Mouse (Mus musculus) cerebellum, adult 8-10 months (tissue): ENCODE measurements around the gene Gfm1.

ENCODE experiments used
- DNase-seq: peaks from one replicate; pipeline ENCODE4 v3.0.0; 2022

The Gfm1 gene

DNA sequence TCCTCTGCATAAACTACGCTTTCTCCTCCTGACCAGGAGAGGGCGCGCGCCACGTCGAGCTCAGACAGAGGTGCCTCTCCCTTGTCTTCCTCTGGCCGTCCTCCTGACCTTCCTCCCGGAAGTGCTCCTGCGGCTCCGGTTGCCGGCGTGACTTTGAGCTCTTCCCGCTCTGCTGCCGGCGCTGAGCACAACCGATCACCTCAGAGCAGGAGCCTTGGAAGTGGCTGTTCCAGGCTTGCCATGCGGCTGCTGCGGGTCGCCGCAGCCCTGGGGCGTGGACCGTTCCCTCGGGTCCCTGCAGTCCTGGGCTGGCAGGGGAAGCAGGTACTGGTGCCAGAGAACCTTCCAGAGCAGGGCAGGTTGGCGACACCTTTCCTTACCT, at the start of gene Gfm1:
Gene Gfm1 (plus strand): TSS at position 98 of the 382 bp plus-strand sequence.
- peak; percentile 87 for DNase-seq

DNA sequence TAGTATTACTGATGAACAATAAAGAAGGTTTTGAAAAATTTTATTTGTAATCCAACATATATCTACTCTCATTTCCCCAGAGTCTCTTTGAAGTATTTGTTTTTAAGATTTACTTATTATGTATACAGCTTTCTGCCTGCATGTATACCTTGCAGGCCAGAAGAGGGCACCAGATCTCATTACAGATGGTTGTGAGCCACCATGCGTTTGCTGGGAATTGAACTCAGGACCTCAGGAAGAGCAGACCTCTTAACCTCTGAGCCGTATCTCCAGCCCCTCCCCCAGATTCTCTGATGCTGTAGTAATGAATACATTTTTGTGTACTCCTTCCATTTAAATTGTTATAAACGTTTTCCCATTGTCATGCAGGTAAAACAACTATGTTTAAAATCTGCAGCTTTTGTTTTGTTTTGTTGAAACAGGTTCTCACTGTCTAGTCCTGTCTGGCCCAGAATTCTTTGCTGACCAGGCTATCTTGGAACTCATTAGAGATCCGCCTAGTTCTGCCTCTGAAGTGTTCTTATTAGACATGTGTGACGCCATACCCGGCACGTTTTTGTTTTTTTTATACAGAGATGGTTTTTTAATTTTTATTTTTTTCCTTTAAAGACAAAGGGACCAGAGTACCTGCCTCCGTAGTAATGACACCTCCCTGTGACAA, 428 bp upstream of the Gfm1 start:
- DNase-seq, result peak; percentile 22

DNA sequence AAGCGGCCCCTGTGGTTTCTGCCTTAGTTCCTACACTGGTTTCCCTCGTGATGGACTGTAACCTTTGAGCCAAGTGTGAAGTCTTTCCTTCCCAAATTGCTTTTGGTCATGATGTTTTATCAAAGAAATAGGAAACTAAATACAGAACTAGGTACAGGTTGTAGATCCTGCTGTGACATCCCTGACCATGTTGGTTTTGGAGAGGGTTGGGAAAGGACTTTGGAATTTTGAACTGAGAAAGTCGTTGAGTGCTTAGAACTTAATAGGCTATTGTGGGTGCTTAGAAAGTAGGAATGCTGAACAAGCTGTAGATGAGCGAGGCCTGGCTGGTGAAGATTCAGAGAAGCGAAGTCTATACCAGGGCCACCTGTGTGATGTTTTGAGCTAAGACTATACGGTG, 4.1 kb downstream of the Gfm1 start:
- no peak for DNase-seq

DNA sequence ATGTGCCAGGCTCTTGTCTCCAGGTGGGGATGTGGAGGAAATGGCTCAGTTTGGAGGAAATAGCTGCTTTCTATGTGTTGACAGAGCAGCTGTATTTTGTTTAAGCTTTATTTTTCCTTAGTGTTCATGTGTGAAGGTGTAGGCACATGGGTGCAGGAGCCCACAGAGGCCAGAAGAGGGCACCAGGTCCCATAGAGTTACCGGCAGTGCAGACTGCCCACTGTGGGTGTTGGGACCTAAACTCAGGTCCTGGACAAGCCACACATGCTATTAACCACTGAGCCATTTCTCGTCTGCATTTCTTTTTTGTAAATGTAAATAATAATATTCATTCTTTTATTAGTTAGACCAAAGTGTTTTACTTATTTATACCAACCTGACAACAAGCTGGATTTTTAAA, 17.2 kb downstream of the Gfm1 start:
- DNase-seq, result no peak

DNA sequence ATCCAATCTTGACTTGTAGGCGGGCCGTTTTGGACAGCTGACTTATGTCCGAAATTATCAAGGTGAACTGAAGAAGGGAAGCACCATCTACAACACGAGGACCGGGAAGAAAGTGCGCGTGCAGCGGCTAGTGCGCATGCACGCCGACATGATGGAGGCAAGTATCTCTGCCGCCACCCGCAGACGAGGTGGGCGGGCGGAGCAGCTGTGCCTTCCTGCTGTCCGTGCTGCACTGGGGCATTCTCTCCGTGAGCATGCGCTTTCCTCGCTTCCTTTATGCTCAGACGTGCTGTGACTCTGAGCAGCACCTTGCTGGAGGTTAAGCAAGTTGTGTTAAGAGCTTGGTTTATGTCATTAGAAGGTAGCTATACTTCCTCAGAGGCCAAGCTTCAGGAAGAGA, 19.8 kb downstream of the Gfm1 start:
- no peak for DNase-seq

DNA sequence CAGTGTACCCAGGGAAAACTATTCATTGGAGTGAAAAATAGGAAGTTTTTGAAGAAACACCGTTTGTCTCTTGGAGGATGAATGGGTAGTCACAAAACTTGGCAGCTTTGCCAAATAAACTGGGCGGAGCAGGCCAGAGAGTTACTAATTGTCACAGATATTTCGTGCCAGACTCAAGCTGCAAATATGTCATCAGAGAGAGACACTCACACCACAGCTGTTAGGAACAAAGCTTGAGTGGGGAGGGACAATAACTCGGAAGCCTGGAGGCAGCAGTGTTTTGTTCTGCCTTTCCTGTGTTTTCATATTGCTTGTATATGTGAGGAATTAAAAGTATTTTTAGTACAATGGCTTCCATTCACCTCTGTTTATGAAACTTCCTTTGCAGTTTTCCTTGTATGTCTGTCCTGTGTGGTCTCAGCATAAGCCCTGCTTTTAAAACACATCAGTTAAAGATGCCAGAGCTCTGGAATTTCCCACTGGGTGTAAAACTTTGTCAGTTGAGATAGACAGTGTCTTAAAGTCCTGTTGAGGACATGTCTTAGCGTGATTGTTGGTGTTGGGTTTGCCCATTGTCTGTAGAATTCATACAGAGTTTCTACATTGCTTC, 20.8 kb downstream of the Gfm1 start:
- DNase-seq, result no peak

DNA sequence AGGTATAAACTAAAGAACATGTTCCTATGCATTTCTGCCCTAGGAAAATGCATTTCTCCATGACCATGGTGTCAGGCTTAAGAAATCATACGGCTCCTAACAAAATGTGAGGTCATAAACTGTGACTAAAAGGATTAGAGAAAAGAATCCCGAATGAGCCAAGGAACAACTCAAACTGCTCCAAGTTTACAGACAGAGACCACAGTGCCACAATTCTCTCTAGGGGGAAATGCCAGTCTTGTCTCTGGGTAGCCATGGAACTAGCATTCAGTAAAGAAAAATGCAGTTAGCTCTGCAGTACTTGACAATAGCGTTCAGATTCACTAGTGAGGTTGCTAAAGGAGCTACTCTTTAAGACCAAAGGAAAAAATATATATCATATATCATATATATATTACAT, 30.0 kb downstream of the Gfm1 start:
- DNase-seq, result no peak

DNA sequence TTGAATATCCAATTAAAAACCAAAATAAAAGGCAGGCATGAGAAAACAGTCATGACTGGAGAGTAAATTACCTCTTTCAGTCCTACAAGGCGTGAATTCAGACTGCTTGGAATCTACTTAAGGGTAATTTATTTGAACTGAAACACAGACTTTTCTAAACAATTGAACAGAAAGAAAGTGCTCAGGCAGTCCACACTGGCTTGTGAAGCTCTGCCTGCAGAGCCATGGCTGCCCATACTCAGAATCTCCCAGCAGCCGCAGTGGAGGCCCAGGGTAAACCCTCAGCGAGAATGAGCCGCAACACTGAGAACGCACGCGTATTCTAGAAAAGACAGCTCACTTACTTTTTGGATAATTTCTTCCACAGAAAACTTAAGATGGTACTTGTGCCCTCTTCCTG, 32.1 kb downstream of the Gfm1 start:
- DNase-seq, result no peak

DNA sequence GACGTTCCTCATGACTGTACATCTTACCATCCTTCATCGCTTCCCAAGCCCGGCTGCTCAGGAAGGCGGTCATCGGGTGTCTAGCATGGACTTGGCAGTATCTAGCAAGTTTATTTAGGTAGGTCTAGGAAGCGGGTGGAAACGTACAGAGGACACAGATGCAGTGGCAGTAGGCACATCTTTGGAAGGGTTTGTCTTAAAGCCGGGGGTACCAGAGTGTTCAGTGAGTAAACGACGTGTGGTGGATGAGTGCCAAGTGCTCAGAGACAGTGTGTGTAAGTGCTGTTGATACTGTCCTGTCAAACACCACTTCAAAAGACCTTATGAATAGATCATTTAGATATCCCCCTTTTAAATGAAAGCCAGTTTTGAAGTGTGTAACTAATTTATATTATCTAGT, 32.7 kb downstream of the Gfm1 start:
- DNase-seq, result no peak

DNA sequence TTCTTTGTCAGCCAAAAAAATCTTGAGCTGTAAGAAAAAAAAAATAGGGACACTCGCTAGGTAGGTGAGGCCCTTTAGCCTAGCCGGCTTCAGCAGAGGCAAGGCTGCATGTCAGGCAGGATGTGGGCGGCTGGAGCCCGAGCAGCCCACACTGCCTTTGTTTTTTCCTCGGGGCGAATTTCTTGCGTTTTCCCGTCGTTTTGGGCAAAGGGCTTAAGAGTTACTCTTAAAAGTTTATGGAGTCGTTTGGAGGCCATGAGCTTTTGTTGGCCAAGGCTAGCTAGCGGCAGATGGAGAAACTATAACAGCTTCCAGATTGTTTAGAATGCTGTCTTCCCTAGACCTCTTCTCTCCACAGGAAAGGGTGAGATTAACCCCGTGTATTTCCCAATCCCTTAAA, 33.1 kb downstream of the Gfm1 start:
- no peak for DNase-seq

DNA sequence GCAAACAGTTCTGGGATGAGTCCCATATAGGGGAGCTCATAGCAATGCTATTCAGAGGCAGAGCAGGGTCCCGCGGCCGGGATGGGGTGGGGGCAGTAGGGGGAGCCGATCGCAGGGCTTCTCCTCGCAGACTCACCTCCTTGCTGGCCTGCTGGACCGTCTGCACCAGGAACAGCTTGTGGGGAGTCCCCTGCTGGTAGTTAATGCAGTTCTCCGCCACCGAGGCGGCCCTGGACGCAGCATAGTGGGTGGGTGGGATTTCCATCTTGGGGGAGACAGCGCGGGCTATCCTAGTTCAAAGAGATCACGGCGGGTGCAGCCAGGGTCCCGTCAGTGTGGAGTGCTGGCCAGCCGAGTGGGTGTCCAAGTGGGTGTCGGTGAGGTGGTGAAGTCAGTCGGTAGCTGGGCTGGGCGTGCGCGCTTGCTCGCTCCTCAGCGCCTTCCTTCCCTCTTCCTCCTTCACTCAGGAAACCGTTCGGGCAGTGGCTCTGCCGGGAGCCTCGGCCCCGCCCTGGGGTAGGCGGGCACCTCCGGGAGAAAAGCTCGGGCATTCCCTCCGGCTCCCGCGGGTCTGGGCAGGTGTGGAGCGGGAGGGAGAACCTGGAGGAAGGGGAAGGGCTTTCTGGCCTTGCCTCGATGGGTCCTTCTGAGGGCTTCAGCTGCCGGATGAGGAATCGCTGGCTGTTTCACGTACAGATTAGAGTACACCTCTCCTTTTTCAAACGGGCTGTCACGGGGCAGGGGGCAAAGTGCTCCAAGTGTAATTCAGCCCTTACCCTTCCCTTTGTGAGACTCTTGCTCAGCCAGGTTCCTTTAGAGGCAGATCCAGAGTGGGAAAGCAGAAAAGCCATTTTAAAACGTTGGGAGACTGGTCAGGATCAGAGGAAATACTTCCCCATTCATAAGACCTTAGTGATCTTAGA, 33.8 kb downstream of the Gfm1 start, which contains the start of gene Lxn:
Gene Lxn (minus strand): TSS at position 477 of the 923 bp plus-strand sequence.
- peak; percentile 55 for DNase-seq

DNA sequence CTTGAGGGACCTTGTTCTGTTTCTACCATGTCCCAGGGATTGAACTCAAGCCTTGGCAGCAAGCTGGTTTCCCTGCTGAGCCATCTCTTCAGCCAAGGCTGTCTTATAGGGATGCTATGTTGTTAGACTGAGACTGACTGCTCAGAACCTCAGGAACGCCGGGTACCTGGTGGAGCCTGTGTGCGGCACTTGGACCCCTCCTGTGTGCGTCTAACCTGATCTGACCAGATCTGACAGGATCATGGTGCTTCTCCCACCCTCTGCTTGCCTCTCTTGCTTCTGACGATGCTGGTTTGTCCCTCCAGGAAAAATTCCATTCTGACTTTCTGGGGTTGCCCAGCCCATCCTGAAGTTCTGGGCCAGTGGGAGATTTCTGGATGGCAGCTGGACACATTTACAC, 36.7 kb downstream of the Gfm1 start:
- DNase-seq, result no peak

DNA sequence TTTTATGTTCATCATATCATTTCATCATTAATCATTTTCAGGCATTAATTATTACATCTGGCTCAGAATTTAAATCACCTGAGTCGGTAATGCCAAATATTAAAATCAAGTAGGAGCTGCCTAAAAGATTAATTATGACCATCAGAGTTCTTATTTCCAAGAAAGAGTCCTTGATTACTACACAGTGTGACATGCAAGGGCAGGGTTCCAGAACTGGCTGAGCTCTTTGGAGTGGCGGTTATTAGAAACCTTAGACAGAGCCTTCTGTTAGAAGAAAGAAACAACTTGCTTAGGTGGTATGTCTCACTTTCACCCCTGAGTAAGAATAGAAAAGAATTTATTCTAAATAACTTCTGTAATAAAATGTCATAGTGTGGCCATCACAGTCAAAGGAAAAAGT, 37.4 kb downstream of the Gfm1 start:
- DNase-seq, result no peak

DNA sequence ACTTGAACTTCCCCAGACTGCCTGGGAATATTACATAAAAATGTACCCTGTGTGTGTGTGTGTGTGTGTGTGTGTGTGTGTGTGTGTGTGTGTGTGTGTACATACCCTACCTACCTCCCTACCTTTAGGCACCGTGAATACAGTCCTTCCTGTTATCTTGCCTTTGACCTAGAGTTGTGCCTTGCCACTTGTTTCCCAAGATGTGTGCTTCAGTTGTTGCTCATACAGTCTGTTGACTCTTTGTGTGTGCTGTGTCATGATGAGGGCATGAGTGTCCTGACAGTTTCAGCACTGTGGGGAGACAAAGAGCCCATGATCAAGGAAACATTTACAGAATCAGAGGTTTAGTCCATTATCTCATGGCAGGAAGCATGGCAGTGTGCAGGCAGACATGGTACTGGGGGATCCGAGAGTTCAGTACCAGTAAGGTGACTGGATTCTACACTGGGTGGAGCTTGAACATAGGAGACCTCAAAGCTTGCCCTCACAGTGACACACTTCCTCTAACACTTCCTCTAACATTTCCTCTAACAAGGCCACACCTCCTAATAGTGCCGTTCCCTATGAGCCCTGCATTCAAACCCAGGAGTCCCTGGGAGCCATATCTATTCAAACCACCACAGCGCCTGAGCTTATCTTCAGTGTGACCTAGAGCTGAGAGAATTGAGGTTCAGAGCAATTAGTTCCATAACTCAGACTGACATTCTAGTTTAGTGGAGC, 41.7 kb downstream of the Gfm1 start:
- no peak for DNase-seq

DNA sequence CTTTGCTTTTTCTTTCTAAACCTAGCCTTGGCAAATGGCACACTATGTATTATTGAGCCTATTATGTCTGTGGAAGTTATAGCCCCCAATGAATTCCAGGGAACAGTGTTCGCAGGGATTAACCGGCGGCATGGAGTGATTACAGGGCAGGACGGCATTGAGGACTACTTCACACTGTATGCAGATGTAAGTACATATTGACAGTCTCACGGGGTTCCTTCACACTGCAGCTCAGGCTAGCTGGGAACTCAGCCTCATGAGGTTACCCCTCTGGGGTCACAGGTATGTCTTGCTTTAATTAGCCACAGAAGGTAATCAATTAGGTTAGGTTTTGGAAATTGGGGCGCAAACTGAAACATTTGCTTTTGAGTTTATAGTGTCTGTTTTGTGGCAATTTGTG, 43.5 kb downstream of the Gfm1 start:
- DNase-seq, result no peak

DNA sequence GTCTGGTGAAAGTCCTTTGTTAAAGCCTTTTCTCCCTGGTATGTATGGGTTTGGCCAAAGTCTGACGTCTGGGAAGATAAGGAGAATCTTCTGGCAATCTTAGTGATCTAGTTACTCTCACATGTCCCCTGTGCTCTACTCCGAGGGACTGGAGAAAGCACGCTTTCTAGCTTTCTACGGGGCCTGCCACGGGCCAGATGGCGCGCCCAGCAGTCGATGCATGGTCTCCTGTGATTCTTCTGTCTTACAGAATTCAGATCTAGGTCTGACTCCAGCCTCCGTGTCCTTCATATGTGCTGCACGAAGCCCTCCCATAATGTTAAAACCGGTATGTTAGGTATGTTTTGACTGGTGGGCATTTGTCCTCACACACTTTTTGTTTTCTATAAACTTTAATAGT, 49.9 kb downstream of the Gfm1 start:
- no peak for DNase-seq

DNA sequence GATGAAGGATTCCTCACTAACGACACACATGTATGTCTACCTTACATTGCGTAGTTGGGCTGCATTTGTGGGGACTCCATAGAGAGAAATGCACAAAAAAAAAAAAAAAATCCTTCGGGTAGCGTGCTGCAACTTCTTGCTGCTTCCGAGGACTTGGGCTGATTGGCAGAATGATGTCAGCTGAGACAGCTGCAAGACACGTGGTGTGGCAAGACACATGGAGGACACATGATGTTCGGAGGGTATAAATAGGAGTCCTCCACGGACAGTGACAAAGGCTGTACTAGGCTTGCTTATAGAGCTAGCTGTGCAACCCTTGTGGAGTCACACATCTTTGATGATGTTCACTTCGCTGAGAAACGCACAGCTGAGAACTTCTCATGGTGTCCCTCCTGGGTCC, 52.5 kb downstream of the Gfm1 start:
- no peak for DNase-seq

DNA sequence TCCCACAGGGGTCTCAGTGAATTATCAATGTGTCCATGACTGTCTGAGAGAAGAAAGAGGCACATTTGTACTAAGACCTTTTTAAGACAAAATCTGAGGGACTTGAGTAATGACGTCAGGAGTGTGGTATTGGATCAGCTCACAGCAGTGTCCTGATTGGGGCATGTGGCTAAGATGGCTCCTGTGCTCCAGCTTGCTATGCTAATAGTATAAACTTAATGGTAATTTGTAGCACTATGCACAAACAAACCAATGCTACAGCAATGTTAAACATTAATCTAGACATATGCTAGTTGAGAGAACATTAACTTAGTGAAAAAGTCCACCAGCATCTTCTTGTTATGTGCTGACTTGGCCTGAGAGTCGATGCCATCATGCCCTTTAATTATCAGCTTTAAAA, 55.3 kb downstream of the Gfm1 start:
- DNase-seq, result no peak

DNA sequence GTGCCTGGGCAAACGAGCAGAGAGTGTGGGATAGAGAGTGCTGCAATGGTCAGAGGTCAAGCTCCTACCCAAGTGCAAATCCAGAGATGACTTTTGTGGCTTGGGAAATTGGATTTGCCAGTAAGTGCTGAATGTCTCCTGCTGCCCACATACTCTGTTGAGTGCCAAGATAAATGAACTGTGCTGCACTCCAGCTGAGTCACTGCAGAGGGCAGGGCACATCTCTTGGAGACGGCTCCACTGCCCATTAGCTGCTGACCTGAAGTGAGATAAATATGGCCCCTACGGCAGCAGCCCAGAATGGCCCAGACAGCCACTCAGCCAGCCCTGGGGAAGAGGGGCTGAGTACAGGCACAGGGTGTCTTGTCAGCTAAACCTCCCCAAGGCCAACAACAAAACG, 60.3 kb downstream of the Gfm1 start:
- no peak for DNase-seq

DNA sequence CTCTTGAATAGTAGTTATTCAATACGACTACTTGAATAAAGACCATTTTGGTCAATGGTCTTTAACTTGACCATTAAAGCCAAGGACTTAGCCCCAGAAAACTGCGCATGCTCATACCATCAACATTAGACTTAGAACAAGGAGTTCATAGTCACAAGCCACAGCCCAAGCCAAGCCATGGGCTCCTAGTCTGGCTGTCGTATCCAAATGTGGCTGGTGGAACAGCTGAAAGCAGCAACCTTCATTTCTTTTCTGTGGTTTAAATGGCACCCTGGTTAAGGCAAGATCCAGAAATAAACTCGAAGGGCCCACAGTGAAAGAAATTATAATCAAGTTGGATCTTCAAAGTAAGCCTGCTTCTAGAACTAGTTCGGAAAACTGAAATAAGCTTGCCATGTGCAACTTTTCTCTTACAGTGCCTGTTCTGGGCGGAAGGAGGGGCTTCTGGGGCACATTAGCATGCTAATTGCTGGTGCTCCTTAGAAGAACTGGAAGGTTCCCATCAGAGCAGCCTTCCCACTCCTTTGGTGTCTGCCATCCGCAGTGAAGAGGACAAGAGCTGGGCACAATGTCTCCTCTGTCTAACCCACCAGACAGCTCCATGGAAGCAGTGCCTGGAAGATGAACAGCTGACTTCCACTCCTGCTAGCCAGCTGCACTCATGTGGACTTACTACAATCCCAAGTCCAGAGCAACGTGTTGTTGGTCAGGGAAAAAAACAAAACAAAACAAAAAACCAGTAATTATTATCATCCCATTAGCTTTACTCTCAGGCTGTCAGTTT, 62.4 kb downstream of the Gfm1 start:
- DNase-seq, result no peak

DNA sequence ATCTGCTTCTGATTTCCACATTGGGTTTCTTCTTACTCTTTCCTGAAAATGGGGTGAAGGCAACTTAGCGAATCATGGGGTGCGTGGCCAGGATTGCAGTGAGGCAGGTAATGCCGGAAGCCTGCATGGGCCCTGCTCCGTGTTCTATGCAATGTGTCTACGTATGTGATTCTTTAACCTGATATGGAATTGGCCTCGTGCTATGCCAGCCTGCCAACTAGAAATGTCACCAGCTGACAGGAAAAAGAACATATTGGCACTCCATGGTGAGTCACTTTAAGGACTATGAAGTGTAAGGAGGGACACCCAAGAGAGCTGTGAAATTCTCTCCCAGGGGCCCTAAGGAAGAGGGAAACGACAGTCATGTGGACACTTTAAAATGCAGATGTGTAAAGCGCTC, 63.2 kb downstream of the Gfm1 start:
- DNase-seq, result no peak

DNA sequence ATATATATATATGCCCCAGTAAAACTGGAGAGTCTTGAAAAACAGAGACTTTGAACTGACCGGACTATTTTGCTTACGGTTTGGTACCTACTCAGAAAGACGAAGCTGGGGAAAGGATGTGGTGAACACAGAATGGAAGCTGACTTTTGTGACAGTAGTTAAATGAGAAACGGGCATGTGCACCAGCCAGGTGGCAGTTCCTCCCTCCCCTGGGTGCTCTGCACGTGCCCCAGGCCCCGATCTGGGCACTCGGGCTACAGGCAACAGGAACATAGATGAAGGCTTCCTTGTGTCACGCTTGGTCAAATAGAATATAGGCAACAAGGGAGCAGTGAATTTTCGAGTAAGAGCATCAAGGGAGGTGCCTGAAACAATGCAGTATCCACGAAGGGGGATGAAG, 66.4 kb downstream of the Gfm1 start:
- no peak for DNase-seq

DNA sequence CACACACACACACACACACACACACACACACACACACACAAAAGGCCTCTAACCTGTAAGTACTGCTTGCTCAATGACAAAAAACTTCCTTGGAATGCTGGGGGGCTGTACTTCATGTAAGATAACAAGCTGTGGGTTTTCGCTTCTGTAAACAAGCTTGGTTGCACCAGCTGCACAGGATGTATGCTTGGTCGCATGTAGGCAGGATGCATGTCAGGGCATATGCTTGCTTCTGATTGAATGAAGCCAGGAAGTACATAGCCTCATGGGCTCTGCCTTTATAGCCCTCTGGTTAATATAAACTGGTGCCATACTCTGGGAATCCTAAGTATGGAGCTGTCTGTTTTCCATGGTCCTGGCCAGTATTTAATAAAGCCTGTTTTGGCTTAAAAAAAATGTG, 68.1 kb downstream of the Gfm1 start:
- DNase-seq, result no peak
